Mouse (Mus musculus) ES-CJ7 (cell line): ENCODE measurements at regions not wholly inside any gene's neighbourhood (a gene's known extent, or its start where the extent isn't known, plus 50 kb on each side); places are given as distances from the start of the nearest gene placed in this dataset.

Experiments used
- DNase-seq: peaks from one replicate; pipeline ENCODE4 v3.0.0; 2011; ENCODE audit warnings: low read depth, low spot score

DNA sequence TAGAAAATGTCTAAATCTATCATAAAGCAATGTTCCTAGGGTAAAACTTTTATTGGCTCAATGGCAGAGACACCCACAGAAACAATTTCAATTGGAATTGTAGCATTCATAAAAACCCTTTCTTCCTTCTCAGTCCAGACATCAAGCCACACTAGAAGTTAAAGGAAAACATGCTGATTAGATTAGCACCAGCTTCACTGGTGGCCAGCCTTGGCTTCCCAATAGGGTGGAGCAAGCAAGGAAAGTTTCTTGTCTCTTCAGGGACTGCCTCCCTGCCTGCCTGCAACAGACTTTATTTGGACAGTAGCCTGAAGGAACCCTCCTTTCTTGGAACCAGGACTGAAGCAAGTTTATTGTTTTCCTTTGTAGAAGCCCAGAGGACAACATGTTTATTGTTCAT, 289.0 kb upstream of the Mef2c start:
- no peak for DNase-seq

DNA sequence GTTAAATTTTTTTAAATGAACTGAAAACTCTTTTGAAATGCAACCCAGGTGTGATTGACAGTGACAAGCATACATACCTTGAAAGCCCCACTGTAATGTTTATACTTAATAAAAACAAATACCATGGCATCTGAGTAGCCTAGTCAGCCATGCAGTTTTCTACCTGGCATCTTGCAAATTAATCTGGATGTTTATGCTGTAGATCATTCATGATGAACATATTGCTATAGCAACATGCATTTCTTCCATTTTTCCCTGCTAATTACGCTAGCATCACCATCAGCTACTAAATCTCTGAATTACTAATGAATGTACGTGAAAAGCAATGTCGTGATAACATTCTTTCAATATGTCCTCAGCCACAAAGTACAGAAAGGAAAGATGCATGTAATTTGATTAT, 287.4 kb upstream of the Mef2c start:
- no peak for DNase-seq

- DNase-seq = no peak
These were observed 251.4 kb upstream of the Mef2c start for GRCm38 (mm10) chr13:83252452-83252851.

DNA sequence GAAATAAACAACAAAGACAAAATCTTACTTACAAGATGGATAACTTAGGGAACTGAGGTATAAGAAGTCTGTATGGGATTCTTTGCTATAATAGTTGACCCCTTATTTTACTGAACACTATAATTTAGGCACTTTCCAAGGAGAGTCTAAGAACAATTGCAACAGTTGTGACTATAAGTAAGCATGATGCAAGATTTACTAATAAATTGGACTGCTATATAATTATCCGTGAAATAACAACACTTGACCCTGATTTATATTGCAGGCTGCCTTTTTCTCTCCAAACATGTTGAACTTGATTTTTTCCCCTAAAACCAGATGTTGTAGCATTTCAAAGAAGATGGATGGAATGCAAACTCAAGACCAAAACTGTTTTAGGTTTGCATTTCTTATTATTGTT, 237.2 kb upstream of the Mef2c start:
- DNase-seq = no peak

- DNase-seq = no peak
These were observed 235.2 kb upstream of the Mef2c start for GRCm38 (mm10) chr13:83268663-83269062.

- DNase-seq = no peak
These were observed 225.1 kb upstream of the Mef2c start for GRCm38 (mm10) chr13:83278695-83279094.

- DNase-seq = no peak
These were observed 196.1 kb upstream of the Mef2c start for GRCm38 (mm10) chr13:83307696-83308095.

DNA sequence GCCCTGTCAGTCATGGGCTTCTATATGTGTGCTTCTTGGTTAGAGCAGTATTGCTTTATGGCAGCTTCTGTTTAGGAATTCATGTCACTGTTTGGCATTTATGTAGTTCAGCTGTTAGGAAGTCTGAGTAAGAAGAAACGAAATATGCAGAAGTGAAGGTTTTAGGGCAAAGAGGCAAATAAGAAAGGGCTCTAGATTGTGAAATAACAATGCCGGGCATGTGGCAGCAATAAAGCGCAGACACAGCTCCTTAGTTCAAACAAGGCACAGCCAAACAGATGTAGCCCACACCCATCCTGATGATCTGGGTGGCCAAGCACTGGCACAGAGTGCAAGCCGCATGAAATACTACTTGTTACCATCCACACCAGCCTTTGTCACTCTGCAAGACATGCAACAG, 175.3 kb upstream of the Mef2c start:
- DNase-seq = no peak

- no peak for DNase-seq
These were observed 170.1 kb upstream of the Mef2c start for GRCm38 (mm10) chr13:83333728-83334127.

GRCm38 (mm10) chr13:83344611-83345319, 159.1 kb upstream of the Mef2c start:
- no peak for DNase-seq

DNA sequence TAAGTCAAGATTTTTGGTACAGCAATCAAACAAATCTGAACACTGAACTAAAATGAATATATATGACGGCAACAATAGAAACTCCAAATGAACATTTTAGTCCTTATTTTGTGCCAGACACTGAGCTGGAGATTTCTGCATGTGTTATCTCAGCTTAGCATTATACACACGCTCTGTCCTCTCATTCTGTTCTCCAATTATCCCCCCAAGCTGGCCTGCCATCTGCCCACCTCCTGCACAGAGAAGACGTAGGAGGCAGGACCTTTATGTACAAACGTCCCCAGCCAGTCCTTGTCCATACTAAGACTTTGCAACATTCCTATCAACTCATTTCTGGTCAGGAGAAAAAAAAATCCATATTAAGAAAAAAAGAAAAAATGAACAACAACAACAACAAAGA, 148.5 kb upstream of the Mef2c start:
- DNase-seq = no peak

GRCm38 (mm10) chr13:83360529-83360928, 143.3 kb upstream of the Mef2c start:
- DNase-seq = no peak

GRCm38 (mm10) chr13:83376097-83376797, 127.6 kb upstream of the Mef2c start:
- no peak for DNase-seq

DNA sequence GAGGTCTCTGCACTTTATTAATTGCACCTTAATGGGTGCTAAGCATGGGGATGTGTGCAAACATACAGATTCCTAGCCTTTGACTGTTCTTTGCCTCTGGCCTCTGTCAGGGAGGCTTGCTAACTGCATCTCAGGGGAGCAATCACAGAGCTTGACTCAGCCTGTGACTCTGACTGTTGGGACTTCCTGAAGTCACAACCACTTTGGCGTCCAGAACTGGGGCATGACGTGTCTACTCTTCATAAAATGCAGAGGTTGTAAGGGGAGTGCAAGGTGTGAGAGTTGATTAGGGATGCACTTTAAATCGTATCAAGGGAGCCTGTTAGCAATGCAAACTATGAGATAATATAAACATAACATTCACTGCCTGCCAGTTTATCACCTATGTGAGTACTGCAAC, 125.2 kb upstream of the Mef2c start:
- DNase-seq = no peak

- no peak for DNase-seq
These were observed 121.2 kb upstream of the Mef2c start for GRCm38 (mm10) chr13:83382609-83383008.

GRCm38 (mm10) chr13:83394773-83395172, 109.1 kb upstream of the Mef2c start:
- no peak for DNase-seq

DNA sequence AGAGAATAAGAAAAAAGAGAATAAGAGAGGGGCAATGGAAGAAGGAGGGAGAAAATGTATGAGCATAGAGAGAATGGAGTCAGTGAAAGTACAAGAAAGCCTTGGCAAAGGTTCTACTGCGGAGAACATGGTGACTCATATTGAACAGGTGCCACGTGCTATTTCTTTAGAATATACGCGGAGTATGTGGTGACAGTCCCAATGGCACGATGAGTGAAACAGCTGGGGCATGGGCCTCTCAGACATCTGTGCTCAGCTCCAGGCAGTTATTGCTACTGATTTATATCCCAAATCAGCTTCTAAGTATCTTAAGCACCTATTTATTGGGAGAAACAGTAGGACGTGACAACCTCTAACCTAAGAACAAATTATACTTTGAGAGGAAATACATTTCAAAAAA, 104.5 kb upstream of the Mef2c start:
- DNase-seq = no peak

DNA sequence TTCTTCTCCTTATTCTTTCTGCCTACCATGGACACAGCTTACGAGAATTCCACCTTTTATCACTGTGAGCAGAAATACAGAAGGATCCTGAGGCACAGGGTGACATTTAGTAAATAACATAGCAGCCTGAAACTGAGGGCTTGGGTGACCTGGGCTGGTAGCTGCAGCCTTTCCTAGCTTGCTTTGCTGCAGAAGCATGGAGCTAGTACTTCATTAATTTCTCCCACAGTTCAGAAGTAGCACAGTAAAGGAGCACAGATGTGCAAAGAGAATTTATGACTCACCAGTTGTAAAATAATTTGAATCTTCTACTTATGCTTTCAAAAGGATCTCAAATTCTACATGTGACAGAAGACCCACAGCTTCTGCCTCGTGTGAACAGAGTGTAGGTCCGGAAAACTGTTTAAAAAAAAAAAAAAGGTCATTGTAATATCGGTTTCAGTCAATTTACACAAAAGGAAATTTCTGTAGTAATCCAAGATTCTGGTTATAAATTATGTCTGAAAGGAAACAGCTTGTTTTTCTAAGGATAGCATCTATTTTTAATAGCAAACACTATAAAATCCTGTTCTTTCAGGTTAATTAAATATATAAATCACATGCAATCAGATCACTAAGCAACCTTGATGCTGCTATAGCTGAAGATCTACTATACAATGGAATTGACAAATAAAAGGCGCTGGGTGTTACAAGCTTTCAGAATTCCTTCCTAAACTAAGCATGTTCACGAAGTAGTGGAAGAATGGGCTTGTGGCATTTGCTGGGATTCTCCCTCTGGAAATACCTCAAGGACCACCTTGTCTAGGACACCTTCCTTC, 64.0 kb upstream of the Mef2c start:
- DNase-seq = no peak

DNA sequence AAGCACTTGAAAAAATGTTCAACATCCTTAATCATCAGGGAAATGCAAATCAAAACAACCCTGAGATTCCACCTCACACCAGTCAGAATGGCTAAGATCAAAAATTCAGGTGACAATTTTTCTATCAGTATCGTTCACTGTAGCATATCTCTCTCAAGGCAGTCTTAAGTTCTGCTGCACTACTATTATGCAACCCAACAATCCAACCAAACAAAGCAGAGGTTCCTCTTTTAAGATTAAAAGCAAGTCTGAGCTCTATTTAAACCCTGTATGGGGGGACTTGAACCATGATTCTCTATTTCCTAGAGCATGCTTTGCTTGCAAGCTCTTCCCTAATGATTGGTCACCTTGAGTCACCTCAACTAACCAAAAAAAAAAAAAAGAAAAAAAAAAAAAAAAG, 59.6 kb upstream of the Mef2c start:
- no peak for DNase-seq

DNA sequence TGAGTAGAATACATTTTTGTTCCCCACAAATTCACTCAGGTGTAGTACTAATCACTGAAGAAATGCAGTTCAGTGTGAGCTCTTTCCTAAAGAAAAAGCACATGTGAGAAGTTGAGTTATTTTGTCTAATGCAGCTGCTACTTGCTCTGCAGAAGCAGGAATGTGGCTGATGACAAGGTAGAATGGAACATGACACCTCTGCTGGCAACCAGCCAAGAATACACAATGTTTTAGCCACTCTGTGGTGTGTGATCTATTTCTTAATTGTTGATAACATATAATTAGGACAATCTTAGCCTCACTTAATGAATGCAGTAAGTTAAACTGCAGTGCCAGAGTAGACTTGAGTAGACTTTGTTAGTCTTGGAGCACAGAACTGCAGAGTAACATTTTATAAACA, 53.0 kb upstream of the Mef2c start:
- no peak for DNase-seq

DNA sequence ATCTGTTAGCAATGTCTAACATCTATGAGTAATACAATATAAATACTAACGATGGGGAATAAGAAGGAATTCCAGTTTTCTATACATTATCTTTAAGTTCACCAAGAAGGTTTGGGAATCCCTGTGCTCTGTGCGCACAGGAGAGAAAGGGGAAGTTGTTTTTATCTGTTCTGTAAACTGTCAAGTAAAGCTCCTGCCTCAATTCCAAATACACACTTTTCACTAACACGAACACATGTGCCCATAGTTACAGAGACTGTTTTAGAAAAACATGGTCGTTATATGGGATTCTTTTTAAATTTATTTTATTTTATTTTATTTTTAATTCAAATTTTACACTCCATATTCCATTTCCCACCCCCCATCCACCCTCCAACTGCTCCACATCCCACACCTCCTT, 50.8 kb upstream of the Mef2c start:
- DNase-seq = no peak
